Mouse (Mus musculus): Measurements from ENCODE around the gene Cc2d2a. TPM values are rescaled to one million over a fixed set of nuclear protein-coding genes. Genes with fewer than 3 reads are reported as not detected.

Gene Cc2d2a
- polyA plus RNA-seq, 1 experiment from 2014 or later = 10.8 TPM

DNA sequence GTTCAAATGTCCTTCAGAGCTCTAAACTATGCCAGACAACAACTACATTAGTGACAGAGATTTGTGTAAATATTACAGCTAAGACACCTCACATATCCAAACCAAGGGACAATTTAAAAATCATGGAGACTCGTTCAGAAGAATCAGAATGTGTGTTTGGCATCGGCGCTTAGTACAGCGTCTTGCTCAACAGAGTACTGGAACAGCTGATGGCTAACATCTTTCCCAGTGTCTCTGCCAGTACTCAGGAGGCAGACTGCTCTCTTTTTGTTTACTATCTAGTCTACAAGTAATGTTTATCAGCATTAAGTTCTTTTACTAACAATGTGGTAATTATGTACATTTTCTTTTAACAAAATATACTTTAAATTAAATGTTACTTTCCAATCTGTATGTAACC lies 85.9 kb downstream of the Cc2d2a start:
- Histone ChIP-seq H3K9me3 (replicated peaks; ENCODE audit: low read length) (no peaks in the 10 kb centered on the region), H3K4me2 (ENCODE audit: low read length) (no peak overlapping the region), H3K9ac (ENCODE audit: low read depth, low read length) (no peak overlapping the region), H3K36me3 (ENCODE audit: insufficient read depth, low read length) (0 out of 2 replicates have a peak, but pooled peaks cover 16% of the 10 kb centered on the region), H3K4me1 (replicated peaks; ENCODE audit: insufficient read depth, low read length) (no peaks in the 10 kb centered on the region), H3K4me3 (replicated peaks; ENCODE audit: low read depth, low read length) (no peak overlapping the region), H3K27ac (no peak overlapping the region), H3K27me3 (ENCODE audit: insufficient read depth, low read length) (no peaks in the 10 kb centered on the region)
- TF ChIP-seq CTCF (IDR thresholded peaks at IDR 0.05; ENCODE audit: low read depth) = no peak
- ATAC-seq (replicated peaks; ENCODE audit: low FRiP score, low read depth) (no peak), DNase-seq (ENCODE audit: low spot score) (no peak)
- 91% methylated on average over 4 of the region's 4 CpGs for WGBS

DNA sequence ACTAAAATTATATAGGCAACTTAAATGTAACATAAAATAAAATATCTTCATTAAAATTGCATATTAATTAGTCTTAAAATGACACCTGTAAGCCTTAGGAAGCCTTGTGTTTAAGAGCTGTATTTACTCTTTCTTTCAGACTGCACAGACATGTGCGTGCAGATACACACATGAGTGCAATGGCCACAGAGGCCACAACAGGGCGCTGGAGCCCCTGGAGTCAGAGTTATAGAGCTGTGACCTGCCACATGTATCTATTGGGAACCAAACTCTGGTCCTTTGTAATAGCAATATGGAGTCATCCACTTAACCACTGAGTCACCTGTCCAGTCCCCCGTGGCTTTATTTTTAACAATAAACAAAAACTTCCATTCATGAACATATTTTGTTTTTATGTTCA lies 86.9 kb downstream of the Cc2d2a start:
- Histone ChIP-seq H3K4me1 (replicated peaks; ENCODE audit: insufficient read depth, low read length) (no peaks in the 10 kb centered on the region), H3K4me3 (replicated peaks; ENCODE audit: low read depth, low read length) (no peak overlapping the region), H3K9ac (ENCODE audit: low read depth, low read length) (no peak overlapping the region), H3K27ac (no peak overlapping the region), H3K9me3 (replicated peaks; ENCODE audit: low read length) (no peaks in the 10 kb centered on the region), H3K27me3 (ENCODE audit: insufficient read depth, low read length) (no peaks in the 10 kb centered on the region), H3K36me3 (ENCODE audit: insufficient read depth, low read length) (0 out of 2 replicates have a peak, but pooled peaks cover 13% of the 10 kb centered on the region), H3K4me2 (ENCODE audit: low read length) (no peak overlapping the region)
- 89% methylated on average over 3 of the region's 3 CpGs for WGBS
- DNase-seq (ENCODE audit: low spot score) = no peak
- ATAC-seq (replicated peaks; ENCODE audit: low FRiP score, low read depth) = no peak
- no peak for TF ChIP-seq CTCF (IDR thresholded peaks at IDR 0.05; ENCODE audit: low read depth)

DNA sequence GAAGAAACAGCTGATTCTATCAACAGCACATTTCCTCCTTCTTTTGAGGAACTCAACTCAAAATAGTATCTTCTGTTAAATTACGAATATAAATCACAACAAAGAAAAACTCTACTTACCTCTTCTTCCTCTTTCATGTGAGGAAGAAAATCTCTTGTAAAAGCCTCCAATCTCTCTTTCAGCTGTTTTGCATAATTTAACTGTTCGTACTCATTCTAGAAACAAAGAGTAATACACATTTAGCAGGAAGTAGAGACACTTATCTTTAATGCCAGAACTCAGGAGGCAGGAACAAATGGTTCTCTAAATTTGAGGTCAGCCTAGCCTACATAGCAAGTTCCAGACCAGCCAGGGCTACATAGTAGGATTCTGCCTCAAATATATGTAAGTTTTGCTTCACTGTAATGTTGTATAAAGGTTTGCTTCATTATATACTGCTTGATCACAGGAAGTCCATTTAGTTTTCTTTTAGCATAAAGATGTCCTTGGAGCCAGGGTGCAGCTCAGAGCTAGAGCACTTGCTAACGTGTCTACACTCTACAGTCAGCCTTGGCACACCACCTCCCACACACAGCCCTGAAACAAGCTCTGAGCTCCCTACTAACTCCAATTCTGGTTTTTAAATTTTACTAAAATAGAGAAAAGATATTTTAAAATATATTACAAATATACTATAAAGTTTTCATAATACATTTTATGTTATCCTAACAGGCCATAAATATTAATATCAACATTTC lies 108.6 kb downstream of the Cc2d2a start:
- Histone ChIP-seq H3K4me1 (replicated peaks; ENCODE audit: insufficient read depth, low read length) (no peaks in the 10 kb centered on the region), H3K27ac (no peak overlapping the region), H3K36me3 (ENCODE audit: insufficient read depth, low read length) (peaks cover 21% of the 10 kb centered on the region), H3K9ac (ENCODE audit: low read depth, low read length) (no peak overlapping the region), H3K4me2 (ENCODE audit: low read length) (no peak overlapping the region), H3K27me3 (ENCODE audit: insufficient read depth, low read length) (no peaks in the 10 kb centered on the region), H3K4me3 (replicated peaks; ENCODE audit: low read depth, low read length) (no peak overlapping the region), H3K9me3 (replicated peaks; ENCODE audit: low read length) (no peaks in the 10 kb centered on the region)
- ATAC-seq (replicated peaks; ENCODE audit: low FRiP score, low read depth) (no peak), DNase-seq (ENCODE audit: low spot score) (no peak)
- TF ChIP-seq CTCF (IDR thresholded peaks at IDR 0.05; ENCODE audit: low read depth) = no peak
- 63% methylated on average over 3 of the region's 3 CpGs for WGBS

DNA sequence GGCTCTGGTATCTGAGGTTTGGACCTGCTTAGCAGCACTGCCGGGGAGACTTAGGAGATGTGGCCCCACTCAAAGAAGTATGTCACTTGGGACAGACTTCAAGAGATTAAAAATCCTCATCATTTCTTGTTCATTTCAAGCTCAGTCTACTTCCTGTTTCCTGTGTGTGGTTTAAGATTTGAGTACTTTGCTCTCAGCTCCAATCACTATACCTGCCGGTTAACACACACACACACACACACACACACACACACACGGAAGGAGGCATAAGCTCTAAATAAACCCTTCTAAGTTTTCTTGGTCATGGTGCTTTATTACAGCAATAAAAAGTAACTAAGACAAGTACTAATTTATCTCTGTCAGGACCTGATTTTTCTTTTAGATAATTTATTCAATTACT lies 109.4 kb downstream of the Cc2d2a start:
- TF ChIP-seq CTCF (IDR thresholded peaks at IDR 0.05; ENCODE audit: low read depth) = no peak

DNA sequence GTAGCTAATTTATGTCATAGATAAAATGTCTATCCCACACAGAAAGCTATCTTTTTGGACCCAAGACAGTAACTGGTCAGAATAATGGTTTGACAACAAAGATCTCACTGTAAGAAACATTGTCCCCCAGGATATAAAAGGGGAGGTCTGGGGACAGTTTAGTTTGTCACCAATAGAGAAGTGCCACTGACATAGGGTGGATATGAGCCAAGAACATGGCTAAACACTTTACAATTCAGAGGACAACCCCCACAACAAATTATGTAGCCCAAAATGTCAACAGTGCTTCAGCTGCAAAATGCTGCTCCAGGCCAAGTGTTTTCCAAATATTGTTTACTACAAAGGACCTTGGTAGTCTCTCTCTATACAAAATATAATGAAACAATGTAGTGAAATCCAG lies 114.3 kb downstream of the Cc2d2a start:
- H3K27ac ChIP-seq = no peak overlapping the region
- no peaks in the 10 kb centered on the region for H3K36me3 ChIP-seq (ENCODE audit: insufficient read depth, low read length)
- DNase-seq (ENCODE audit: low spot score) (peak; percentile 17), ATAC-seq (replicated peaks; ENCODE audit: low FRiP score, low read depth) (no peak)
- no peak for TF ChIP-seq CTCF (IDR thresholded peaks at IDR 0.05; ENCODE audit: low read depth)
- H3K4me1 ChIP-seq (replicated peaks; ENCODE audit: insufficient read depth, low read length) = 0 out of 2 replicates have a peak, but pooled peaks cover 10% of the 10 kb centered on the region
- no peaks in the 10 kb centered on the region for H3K9me3 ChIP-seq (replicated peaks; ENCODE audit: low read length)
- H3K4me2 ChIP-seq (ENCODE audit: low read length) = no peak overlapping the region
- H3K9ac ChIP-seq (ENCODE audit: low read depth, low read length) = no peak overlapping the region
- H3K27me3 ChIP-seq (ENCODE audit: insufficient read depth, low read length) = no peaks in the 10 kb centered on the region
- H3K4me3 ChIP-seq (replicated peaks; ENCODE audit: low read depth, low read length) = no peak overlapping the region

More for the DNA sequence above, 109.4 kb downstream of the Cc2d2a start:
- WGBS = 74% methylated on average over 3 of the region's 3 CpGs
- no peak overlapping the region for H3K9ac ChIP-seq (ENCODE audit: low read depth, low read length)
- H3K4me1 ChIP-seq (replicated peaks; ENCODE audit: insufficient read depth, low read length) = no peaks in the 10 kb centered on the region
- H3K9me3 ChIP-seq (replicated peaks; ENCODE audit: low read length) = no peaks in the 10 kb centered on the region
- H3K27ac ChIP-seq = no peak overlapping the region
- DNase-seq (ENCODE audit: low spot score) (no peak), ATAC-seq (replicated peaks; ENCODE audit: low FRiP score, low read depth) (no peak)
- H3K4me2 ChIP-seq (ENCODE audit: low read length) = no peak overlapping the region
- H3K4me3 ChIP-seq (replicated peaks; ENCODE audit: low read depth, low read length) = no peak overlapping the region
- H3K36me3 ChIP-seq (ENCODE audit: insufficient read depth, low read length) = peaks cover 18% of the 10 kb centered on the region
- H3K27me3 ChIP-seq (ENCODE audit: insufficient read depth, low read length) = no peaks in the 10 kb centered on the region

DNA sequence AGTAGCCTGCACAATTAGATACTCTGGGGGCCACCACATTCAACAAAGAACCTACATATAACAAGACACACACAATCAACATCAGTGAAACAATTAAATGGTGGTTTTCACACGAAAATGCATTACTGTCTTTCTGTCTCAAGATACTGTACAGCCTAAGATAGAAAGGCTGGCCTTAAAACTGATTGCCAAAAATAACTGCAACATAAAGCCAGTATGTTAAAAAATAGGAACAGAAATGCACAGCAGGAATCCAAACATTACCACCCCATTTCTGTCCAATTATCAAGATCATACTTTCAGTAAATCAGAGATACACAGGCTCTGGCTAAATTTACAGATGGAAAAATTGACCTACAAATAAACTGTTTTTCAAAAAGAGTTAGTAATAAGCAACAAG lies 114.8 kb downstream of the Cc2d2a start:
- Histone ChIP-seq H3K4me2 (ENCODE audit: low read length) (no peak overlapping the region), H3K27me3 (ENCODE audit: insufficient read depth, low read length) (no peaks in the 10 kb centered on the region), H3K27ac (no peak overlapping the region), H3K4me1 (replicated peaks; ENCODE audit: insufficient read depth, low read length) (0 out of 2 replicates have a peak, but pooled peaks cover 10% of the 10 kb centered on the region), H3K4me3 (replicated peaks; ENCODE audit: low read depth, low read length) (no peak overlapping the region), H3K9ac (ENCODE audit: low read depth, low read length) (no peak overlapping the region), H3K9me3 (replicated peaks; ENCODE audit: low read length) (no peaks in the 10 kb centered on the region), H3K36me3 (ENCODE audit: insufficient read depth, low read length) (no peaks in the 10 kb centered on the region)
- WGBS = 46% methylated on average over 1 of the region's 1 CpGs
- DNase-seq (ENCODE audit: low spot score) (no peak), ATAC-seq (replicated peaks; ENCODE audit: low FRiP score, low read depth) (no peak)
- TF ChIP-seq CTCF (IDR thresholded peaks at IDR 0.05; ENCODE audit: low read depth) = no peak

Measured in kidney, postnatal 0 days (tissue).